Mouse (Mus musculus): ENCODE results near the gene Sdhaf1.

- TF ChIP-seq POLR2A (IDR thresholded peaks at IDR 0.05; ENCODE audit: insufficient read depth, low read depth, low read length) (no peak), CTCF (IDR thresholded peaks at IDR 0.05; ENCODE audit: insufficient read depth, low read depth, low read length) (no peak)
Measured at GRCm38 (mm10) chr7:30324300-30324944, 727 bp upstream of the Sdhaf1 start.
